Mouse (Mus musculus) forebrain, embryonic 15.5 days (tissue): ENCODE measurements at regions not wholly inside any gene's neighbourhood (a gene's known extent, or its start where the extent isn't known, plus 50 kb on each side); places are given as distances from the start of the nearest gene placed in this dataset.

Experiments
- ATAC-seq: fragments of 200-750 bp; cut with Nextera tagmentation; replicated peaks from 2 replicates; pipeline ENCODE4 v1.8.0; 2017; ENCODE audit warnings: mild to moderate bottlenecking, moderate TSS enrichment, moderate library complexity
- H3K27ac ChIP-seq: fragments of 300-500 bp; sonication (generic); replicated peaks from 2 replicates; pipeline ENCODE4 v1.5.1; 2015; ENCODE audit warnings: mild to moderate bottlenecking, inconsistent platforms
- H3K27me3 ChIP-seq: fragments of 300-500 bp; sonication (generic); 2 replicates; pipeline ENCODE4 v1.6.1; 2015; ENCODE audit warnings: inconsistent platforms
- H3K36me3 ChIP-seq: fragments of 300-500 bp; sonication (generic); 2 replicates; pipeline ENCODE4 v1.6.1; 2015; ENCODE audit warnings: mild to moderate bottlenecking, inconsistent platforms
- H3K4me1 ChIP-seq: fragments of 300-500 bp; sonication (generic); 2 replicates; pipeline ENCODE4 v1.6.1; 2015; ENCODE audit warnings: inconsistent platforms
- H3K4me2 ChIP-seq: fragments of 300-500 bp; sonication (generic); replicated peaks from 2 replicates; pipeline ENCODE4 v1.6.1; 2015; ENCODE audit warnings: mild to moderate bottlenecking, inconsistent platforms
- H3K4me3 ChIP-seq: fragments of 300-500 bp; sonication (generic); 2 replicates; pipeline ENCODE4 v1.5.1; 2015; ENCODE audit warnings: mild to moderate bottlenecking, inconsistent platforms
- H3K9ac ChIP-seq: fragments of 300-500 bp; sonication (generic); replicated peaks from 2 replicates; pipeline ENCODE4 v1.6.1; 2015; ENCODE audit warnings: mild to moderate bottlenecking, inconsistent platforms
- H3K9me3 ChIP-seq: fragments of 300-500 bp; sonication (generic); 2 replicates; pipeline ENCODE4 v1.6.1; 2016; ENCODE audit warnings: inconsistent platforms
- WGBS: fragments of 180-500 bp; shearing (Covaris S2); methylation state at CpG from one replicate; pipeline ENCODE4 v1.1.7; 2015; ENCODE audit warnings: mixed read lengths; 5-methylcytosine and 5-hydroxymethylcytosine counted together

GRCm38 (mm10) chr16:86127391-86127790 lies 225.8 kb upstream of the Adamts5 start:
- Histone ChIP-seq H3K4me1 (no peaks in the 10 kb centered on the region), H3K4me2 (no peak overlapping the region), H3K4me3 (no peak overlapping the region), H3K27ac (no peak overlapping the region), H3K9me3 (no peaks in the 10 kb centered on the region), H3K9ac (no peak overlapping the region), H3K36me3 (no peaks in the 10 kb centered on the region), H3K27me3 (no peaks in the 10 kb centered on the region)
- WGBS, result 80% methylated on average over 4 of the region's 4 CpGs
- ATAC-seq, result no peak

GRCm38 (mm10) chr16:86124182-86124581 lies 222.6 kb upstream of the Adamts5 start:
- no peak for ATAC-seq
- 81% methylated on average over 1 of the region's 1 CpGs for WGBS
- no peaks in the 10 kb centered on the region for H3K9me3 ChIP-seq

GRCm38 (mm10) chr16:86122936-86123335 lies 221.3 kb upstream of the Adamts5 start:
- H3K9ac ChIP-seq, result no peak overlapping the region
- ATAC-seq, result no peak
- H3K27ac ChIP-seq, result no peak overlapping the region
- H3K9me3 ChIP-seq, result no peaks in the 10 kb centered on the region
- 63% methylated on average over 1 of the region's 1 CpGs for WGBS
- no peak overlapping the region for H3K4me2 ChIP-seq
- H3K4me3 ChIP-seq, result no peak overlapping the region
- no peaks in the 10 kb centered on the region for H3K36me3 ChIP-seq
- no peaks in the 10 kb centered on the region for H3K27me3 ChIP-seq
- H3K4me1 ChIP-seq, result no peaks in the 10 kb centered on the region

More at GRCm38 (mm10) chr16:86124182-86124581, 222.6 kb upstream of the Adamts5 start:
- Histone ChIP-seq H3K4me2 (no peak overlapping the region), H3K36me3 (no peaks in the 10 kb centered on the region), H3K4me3 (no peak overlapping the region), H3K4me1 (no peaks in the 10 kb centered on the region), H3K27me3 (no peaks in the 10 kb centered on the region), H3K9ac (no peak overlapping the region), H3K27ac (no peak overlapping the region)

- no peaks in the 10 kb centered on the region for H3K36me3 ChIP-seq
- no peaks in the 10 kb centered on the region for H3K9me3 ChIP-seq
- no peak overlapping the region for H3K4me3 ChIP-seq
- H3K4me1 ChIP-seq, result no peaks in the 10 kb centered on the region
- H3K27ac ChIP-seq, result no peak overlapping the region
- no peak overlapping the region for H3K9ac ChIP-seq
- H3K27me3 ChIP-seq, result no peaks in the 10 kb centered on the region
- no peak overlapping the region for H3K4me2 ChIP-seq
- ATAC-seq, result no peak
Observed at GRCm38 (mm10) chr16:86117959-86118358, 216.3 kb upstream of the Adamts5 start.

- no peak overlapping the region for H3K4me3 ChIP-seq
- H3K4me2 ChIP-seq, result no peak overlapping the region
- H3K4me1 ChIP-seq, result no peaks in the 10 kb centered on the region
- WGBS, result 74% methylated on average over 2 of the region's 2 CpGs
- H3K9me3 ChIP-seq, result no peaks in the 10 kb centered on the region
- no peak for ATAC-seq
- no peaks in the 10 kb centered on the region for H3K36me3 ChIP-seq
- no peak overlapping the region for H3K27ac ChIP-seq
- no peaks in the 10 kb centered on the region for H3K27me3 ChIP-seq
- H3K9ac ChIP-seq, result no peak overlapping the region
Observed at GRCm38 (mm10) chr16:86115587-86116376, 214.2 kb upstream of the Adamts5 start.

GRCm38 (mm10) chr16:86094461-86094860 lies 192.8 kb upstream of the Adamts5 start:
- no peak overlapping the region for H3K4me3 ChIP-seq
- H3K9me3 ChIP-seq, result no peaks in the 10 kb centered on the region
- H3K27ac ChIP-seq, result no peak overlapping the region
- 92% methylated on average over 2 of the region's 2 CpGs for WGBS
- H3K4me2 ChIP-seq, result no peak overlapping the region
- H3K36me3 ChIP-seq, result no peaks in the 10 kb centered on the region
- ATAC-seq, result no peak
- H3K9ac ChIP-seq, result no peak overlapping the region
- H3K4me1 ChIP-seq, result no peaks in the 10 kb centered on the region
- H3K27me3 ChIP-seq, result no peaks in the 10 kb centered on the region

- no peak overlapping the region for H3K9ac ChIP-seq
- H3K4me2 ChIP-seq, result no peak overlapping the region
- ATAC-seq, result no peak
- no peaks in the 10 kb centered on the region for H3K9me3 ChIP-seq
- H3K36me3 ChIP-seq, result no peaks in the 10 kb centered on the region
- H3K27me3 ChIP-seq, result no peaks in the 10 kb centered on the region
- no peak overlapping the region for H3K4me3 ChIP-seq
- H3K27ac ChIP-seq, result no peak overlapping the region
- WGBS, result 95% methylated on average over 6 of the region's 6 CpGs
- H3K4me1 ChIP-seq, result no peaks in the 10 kb centered on the region
Observed at GRCm38 (mm10) chr16:86090175-86090574, 188.5 kb upstream of the Adamts5 start.

GRCm38 (mm10) chr16:86087421-86087820 lies 185.8 kb upstream of the Adamts5 start:
- Histone ChIP-seq H3K36me3 (no peaks in the 10 kb centered on the region), H3K9ac (no peak overlapping the region), H3K27me3 (no peaks in the 10 kb centered on the region), H3K9me3 (no peaks in the 10 kb centered on the region), H3K27ac (no peak overlapping the region), H3K4me1 (no peaks in the 10 kb centered on the region), H3K4me3 (no peak overlapping the region), H3K4me2 (no peak overlapping the region)
- WGBS, result 92% methylated on average over 3 of the region's 3 CpGs
- no peak for ATAC-seq

- Histone ChIP-seq H3K4me1 (peaks cover 5% of the 10 kb centered on the region; the same call in 1 of the 2 replicates), H3K4me2 (no peak overlapping the region), H3K27ac (no peak overlapping the region), H3K9ac (no peak overlapping the region), H3K4me3 (no peak overlapping the region), H3K27me3 (no peaks in the 10 kb centered on the region), H3K36me3 (no peaks in the 10 kb centered on the region), H3K9me3 (no peaks in the 10 kb centered on the region)
- peak; percentile 71; the same call in 1 of the 2 replicates for ATAC-seq
- 1% methylated on average over 3 of the region's 3 CpGs for WGBS
Observed at GRCm38 (mm10) chr16:86067628-86068364, 166.2 kb upstream of the Adamts5 start.

- ATAC-seq, result no peak
- H3K27me3 ChIP-seq, result no peaks in the 10 kb centered on the region
- no peak overlapping the region for H3K9ac ChIP-seq
- WGBS, result 83% methylated on average over 5 of the region's 5 CpGs
- H3K4me1 ChIP-seq, result no peaks in the 10 kb centered on the region
- H3K4me3 ChIP-seq, result no peak overlapping the region
- H3K27ac ChIP-seq, result no peak overlapping the region
- no peaks in the 10 kb centered on the region for H3K36me3 ChIP-seq
- no peak overlapping the region for H3K4me2 ChIP-seq
- no peaks in the 10 kb centered on the region for H3K9me3 ChIP-seq
Observed at GRCm38 (mm10) chr16:86060087-86060486, 158.5 kb upstream of the Adamts5 start.

- no peaks in the 10 kb centered on the region for H3K27me3 ChIP-seq
- WGBS, result 92% methylated on average over 2 of the region's 2 CpGs
- no peak overlapping the region for H3K4me2 ChIP-seq
- no peak overlapping the region for H3K4me3 ChIP-seq
- H3K27ac ChIP-seq, result no peak overlapping the region
- no peaks in the 10 kb centered on the region for H3K36me3 ChIP-seq
- H3K9me3 ChIP-seq, result no peaks in the 10 kb centered on the region
- ATAC-seq, result no peak
- no peak overlapping the region for H3K9ac ChIP-seq
- H3K4me1 ChIP-seq, result no peaks in the 10 kb centered on the region
Observed at GRCm38 (mm10) chr16:86044695-86045094, 143.1 kb upstream of the Adamts5 start.

GRCm38 (mm10) chr16:86034772-86035171 lies 133.1 kb upstream of the Adamts5 start:
- H3K27me3 ChIP-seq, result no peaks in the 10 kb centered on the region
- ATAC-seq, result no peak
- no peak overlapping the region for H3K27ac ChIP-seq
- H3K9me3 ChIP-seq, result no peaks in the 10 kb centered on the region
- H3K36me3 ChIP-seq, result no peaks in the 10 kb centered on the region
- no peak overlapping the region for H3K9ac ChIP-seq
- H3K4me1 ChIP-seq, result no peaks in the 10 kb centered on the region
- no peak overlapping the region for H3K4me3 ChIP-seq
- H3K4me2 ChIP-seq, result no peak overlapping the region
- WGBS, result 92% methylated on average over 9 of the region's 9 CpGs
